Mouse (Mus musculus): ENCODE data around the gene Trib2. TPM values are rescaled to one million over a fixed set of nuclear protein-coding genes. Genes with fewer than 3 reads are reported as not detected.

Trib2 gene
- polyA plus RNA-seq, 1 experiment from 2014 or later: 20.8 TPM

- H3K4me2 ChIP-seq: no peak overlapping the region
- no peak for TF ChIP-seq CTCF (IDR thresholded peaks at IDR 0.05; ENCODE audit: low read depth)
- H3K27ac ChIP-seq (ENCODE audit: low read depth): no peak overlapping the region
- no peaks in the 10 kb centered on the region for H3K4me1 ChIP-seq (ENCODE audit: insufficient read depth)
- no peaks in the 10 kb centered on the region for H3K36me3 ChIP-seq (ENCODE audit: insufficient read depth)
- no peak overlapping the region for H3K4me3 ChIP-seq (ENCODE audit: low read depth, low read length)
- DNase-seq (no peak), ATAC-seq (ENCODE audit: insufficient read depth) (no peak)
- 92% methylated on average over 4 of the region's 4 CpGs for WGBS
- H3K9ac ChIP-seq: no peak overlapping the region
- no peaks in the 10 kb centered on the region for H3K9me3 ChIP-seq (ENCODE audit: low read depth, low read length)
- no peaks in the 10 kb centered on the region for H3K27me3 ChIP-seq (ENCODE audit: insufficient read depth, low read length)
Measured at GRCm38 (mm10) chr12:15848391-15848790, 31.7 kb upstream of the Trib2 start.

GRCm38 (mm10) chr12:15844701-15845100, 28.0 kb upstream of the Trib2 start:
- WGBS: 54% methylated on average over 3 of the region's 3 CpGs
- Histone ChIP-seq H3K27ac (ENCODE audit: low read depth) (no peak overlapping the region), H3K9ac (no peak overlapping the region), H3K4me1 (ENCODE audit: insufficient read depth) (no peaks in the 10 kb centered on the region), H3K4me2 (no peak overlapping the region), H3K36me3 (ENCODE audit: insufficient read depth) (no peaks in the 10 kb centered on the region), H3K9me3 (ENCODE audit: low read depth, low read length) (no peaks in the 10 kb centered on the region), H3K27me3 (ENCODE audit: insufficient read depth, low read length) (no peaks in the 10 kb centered on the region), H3K4me3 (ENCODE audit: low read depth, low read length) (no peak overlapping the region)
- ATAC-seq (ENCODE audit: insufficient read depth) (no peak), DNase-seq (no peak)
- no peak for TF ChIP-seq CTCF (IDR thresholded peaks at IDR 0.05; ENCODE audit: low read depth)

DNA sequence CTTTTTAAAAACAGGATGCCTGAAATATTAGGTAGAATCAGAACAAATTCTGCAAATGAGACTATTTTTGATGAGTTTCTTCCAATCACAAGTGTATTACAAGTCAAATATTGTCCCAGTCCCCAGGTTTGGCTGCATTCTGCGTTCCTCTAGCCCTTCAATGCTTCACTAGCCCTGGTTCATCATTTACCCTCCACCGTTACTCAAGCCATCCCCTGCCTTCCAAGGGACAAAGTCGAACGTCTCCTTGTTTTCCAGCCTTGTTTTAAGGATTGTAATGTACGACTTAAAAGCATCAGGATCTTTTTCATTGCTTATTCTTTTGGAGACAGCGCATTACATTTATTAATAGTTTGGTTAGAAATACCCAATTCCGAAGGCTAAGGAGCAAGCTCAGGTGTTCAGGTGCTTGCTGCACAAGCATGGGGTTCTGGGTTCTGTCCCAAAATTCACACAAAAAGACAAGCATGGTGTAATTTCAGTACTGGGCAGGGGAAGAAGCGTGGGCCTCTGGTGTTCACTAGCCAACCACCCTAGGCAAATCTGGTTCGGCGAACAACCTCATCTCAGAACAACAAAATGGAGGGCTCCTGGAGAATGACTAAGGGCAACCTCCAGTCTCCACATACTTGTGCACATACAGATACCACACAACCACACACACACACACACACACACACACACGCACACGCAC, 24.3 kb upstream of the Trib2 start:
- no peak for TF ChIP-seq CTCF (IDR thresholded peaks at IDR 0.05; ENCODE audit: low read depth)
- H3K27me3 ChIP-seq (ENCODE audit: insufficient read depth, low read length): no peaks in the 10 kb centered on the region
- H3K9ac ChIP-seq: no peak overlapping the region
- H3K4me3 ChIP-seq (ENCODE audit: low read depth, low read length): no peak overlapping the region
- WGBS: 85% methylated on average over 12 of the region's 12 CpGs
- H3K27ac ChIP-seq (ENCODE audit: low read depth): no peak overlapping the region
- no peaks in the 10 kb centered on the region for H3K9me3 ChIP-seq (ENCODE audit: low read depth, low read length)
- DNase-seq (no peak), ATAC-seq (ENCODE audit: insufficient read depth) (no peak)
- no peak overlapping the region for H3K4me2 ChIP-seq
- H3K4me1 ChIP-seq (ENCODE audit: insufficient read depth): no peaks in the 10 kb centered on the region
- no peaks in the 10 kb centered on the region for H3K36me3 ChIP-seq (ENCODE audit: insufficient read depth)

GRCm38 (mm10) chr12:15838201-15838600, 21.5 kb upstream of the Trib2 start:
- WGBS: 77% methylated on average over 2 of the region's 2 CpGs

DNA sequence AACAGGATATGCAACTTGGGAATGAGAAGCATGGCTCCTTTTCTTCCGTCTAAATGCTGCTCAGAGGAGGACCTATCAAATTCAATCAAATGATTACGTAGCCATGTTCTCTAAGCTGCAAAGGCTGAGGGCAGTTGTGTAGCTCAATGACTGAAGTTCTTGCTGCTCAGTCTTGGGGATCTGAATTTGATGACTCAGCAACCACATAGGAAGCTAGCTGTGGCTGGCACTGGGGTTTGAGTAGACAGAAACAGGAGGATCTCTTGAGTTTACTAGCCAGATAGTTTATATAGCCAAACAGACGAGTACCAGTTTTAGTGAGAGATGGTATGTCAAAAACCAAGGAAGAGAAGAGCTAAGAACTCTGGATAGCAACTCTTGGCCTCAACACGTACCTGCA, 20.8 kb upstream of the Trib2 start:
- H3K9me3 ChIP-seq (ENCODE audit: low read depth, low read length): no peaks in the 10 kb centered on the region
- no peaks in the 10 kb centered on the region for H3K4me1 ChIP-seq (ENCODE audit: insufficient read depth)
- 87% methylated on average over 4 of the region's 4 CpGs for WGBS

More at GRCm38 (mm10) chr12:15838201-15838600, 21.5 kb upstream of the Trib2 start:
- TF ChIP-seq CTCF (IDR thresholded peaks at IDR 0.05; ENCODE audit: low read depth): no peak
- DNase-seq (no peak), ATAC-seq (ENCODE audit: insufficient read depth) (no peak)
- Histone ChIP-seq H3K4me1 (ENCODE audit: insufficient read depth) (no peaks in the 10 kb centered on the region), H3K4me3 (ENCODE audit: low read depth, low read length) (no peak overlapping the region), H3K9ac (no peak overlapping the region), H3K36me3 (ENCODE audit: insufficient read depth) (no peaks in the 10 kb centered on the region), H3K27ac (ENCODE audit: low read depth) (no peak overlapping the region), H3K27me3 (ENCODE audit: insufficient read depth, low read length) (no peaks in the 10 kb centered on the region), H3K4me2 (no peak overlapping the region), H3K9me3 (ENCODE audit: low read depth, low read length) (no peaks in the 10 kb centered on the region)

GRCm38 (mm10) chr12:15832674-15833052, 15.9 kb upstream of the Trib2 start:
- ATAC-seq (ENCODE audit: insufficient read depth) (no peak), DNase-seq (no peak)
- no peak overlapping the region for H3K4me2 ChIP-seq
- H3K27me3 ChIP-seq (ENCODE audit: insufficient read depth, low read length): no peaks in the 10 kb centered on the region
- no peak for TF ChIP-seq CTCF (IDR thresholded peaks at IDR 0.05; ENCODE audit: low read depth)
- no peak overlapping the region for H3K9ac ChIP-seq
- no peaks in the 10 kb centered on the region for H3K9me3 ChIP-seq (ENCODE audit: low read depth, low read length)
- H3K36me3 ChIP-seq (ENCODE audit: insufficient read depth): no peaks in the 10 kb centered on the region
- WGBS: 89% methylated on average over 7 of the region's 7 CpGs
- no peak overlapping the region for H3K4me3 ChIP-seq (ENCODE audit: low read depth, low read length)
- H3K4me1 ChIP-seq (ENCODE audit: insufficient read depth): no peaks in the 10 kb centered on the region
- no peak overlapping the region for H3K27ac ChIP-seq (ENCODE audit: low read depth)

More for the DNA sequence above, 20.8 kb upstream of the Trib2 start:
- no peak overlapping the region for H3K9ac ChIP-seq
- TF ChIP-seq CTCF (IDR thresholded peaks at IDR 0.05; ENCODE audit: low read depth): no peak
- ATAC-seq (ENCODE audit: insufficient read depth) (no peak), DNase-seq (no peak)
- H3K27me3 ChIP-seq (ENCODE audit: insufficient read depth, low read length): no peaks in the 10 kb centered on the region
- H3K4me2 ChIP-seq: no peak overlapping the region
- H3K4me3 ChIP-seq (ENCODE audit: low read depth, low read length): no peak overlapping the region
- no peak overlapping the region for H3K27ac ChIP-seq (ENCODE audit: low read depth)
- no peaks in the 10 kb centered on the region for H3K36me3 ChIP-seq (ENCODE audit: insufficient read depth)

DNA sequence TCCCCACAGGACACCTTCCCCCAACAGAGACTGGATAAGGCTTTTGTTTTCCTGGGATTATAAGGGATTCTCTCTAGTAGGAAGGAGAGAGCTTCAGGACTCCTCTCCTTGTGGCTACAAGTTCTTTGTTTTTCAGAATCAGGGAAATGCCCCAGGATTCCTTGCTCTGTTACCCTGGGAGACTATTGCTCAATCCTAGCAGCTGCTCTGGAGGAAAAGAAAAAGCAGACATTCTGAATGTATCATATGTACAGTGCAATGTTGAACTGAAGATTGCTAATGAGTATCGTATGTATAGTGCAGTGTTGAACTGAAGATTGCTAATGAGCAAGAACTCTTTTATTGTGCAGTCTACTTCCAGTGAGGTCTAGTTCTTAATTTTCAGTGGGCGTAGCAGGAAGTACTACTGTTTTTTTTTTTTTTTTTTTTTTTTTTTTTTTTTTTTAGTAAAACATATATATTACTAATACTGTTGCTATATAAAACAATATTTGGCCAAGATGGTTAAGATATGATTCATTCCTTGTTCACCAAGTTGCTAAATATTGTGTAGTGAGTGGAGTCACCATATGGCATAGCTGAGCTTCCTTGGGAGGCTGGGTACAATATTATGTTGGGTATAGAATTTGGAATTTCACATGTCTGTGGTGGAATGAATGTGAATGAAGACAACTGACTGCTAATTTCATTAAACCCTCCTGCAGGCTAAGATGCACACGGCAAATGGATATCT, 15.4 kb upstream of the Trib2 start:
- no peak overlapping the region for H3K27ac ChIP-seq (ENCODE audit: low read depth)
- H3K9me3 ChIP-seq (ENCODE audit: low read depth, low read length): no peaks in the 10 kb centered on the region
- ATAC-seq (ENCODE audit: insufficient read depth) (no peak), DNase-seq (peak; percentile 22)
- no peak overlapping the region for H3K4me2 ChIP-seq
- 86% methylated on average over 3 of the region's 3 CpGs for WGBS
- no peak overlapping the region for H3K4me3 ChIP-seq (ENCODE audit: low read depth, low read length)
- no peaks in the 10 kb centered on the region for H3K27me3 ChIP-seq (ENCODE audit: insufficient read depth, low read length)
- no peak for TF ChIP-seq CTCF (IDR thresholded peaks at IDR 0.05; ENCODE audit: low read depth)
- no peaks in the 10 kb centered on the region for H3K36me3 ChIP-seq (ENCODE audit: insufficient read depth)
- H3K9ac ChIP-seq: no peak overlapping the region
- H3K4me1 ChIP-seq (ENCODE audit: insufficient read depth): no peaks in the 10 kb centered on the region

Measured in lung, embryonic 14.5 days (tissue).